Mouse (Mus musculus) bone marrow, adult 2 months (tissue): ENCODE results near the gene Slc17a7.

Experiments
- CTCF ChIP-seq: fragments of 200-500 bp; IDR thresholded peaks from 2 replicates; pipeline ENCODE4 v1.5.1; 2011; ENCODE audit warnings: low read length, control low read depth; ENCODE audit not compliant: control insufficient read depth, insufficient read depth
- POLR2A ChIP-seq: fragments of 200-500 bp; IDR thresholded peaks from 2 replicates; pipeline ENCODE4 v1.6.1; 2011; ENCODE audit warnings: low read depth, mild to moderate bottlenecking, control low read depth, low read length, borderline replicate concordance; ENCODE audit not compliant: control insufficient read depth

GRCm38 (mm10) chr7:45185921-45186320, 22.2 kb downstream of the Slc17a7 start:
- TF ChIP-seq CTCF (no peak), POLR2A (no peak)
